ENCODE assay signal across 15 mouse cellular contexts in the genomic region with DNA sequence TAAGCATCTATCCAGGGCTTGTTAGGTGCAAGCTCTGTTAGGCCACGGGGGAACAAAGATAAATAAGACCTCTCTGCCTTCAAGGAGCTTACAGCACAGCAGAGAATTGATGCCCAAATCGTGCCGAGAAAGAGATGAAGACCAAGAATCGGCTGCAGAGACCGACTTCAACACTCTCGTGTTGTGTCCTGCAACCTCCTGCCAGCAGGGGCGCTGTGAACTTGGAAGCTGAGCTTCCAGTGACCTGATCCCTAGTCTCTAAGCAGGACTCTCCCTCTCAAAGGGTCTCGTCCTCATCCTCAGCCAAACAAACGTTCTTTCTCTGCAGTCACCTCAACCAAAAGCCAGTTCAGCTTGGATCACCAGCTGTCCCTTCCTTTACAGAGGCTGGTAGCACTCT. TPM values are rescaled to one million over a fixed set of nuclear protein-coding genes. Genes with fewer than 3 reads are reported as not detected.
DNase-seq lines count a peak whose midpoint lies in the region; ATAC-seq and TF ChIP-seq lines count a peak whose summit lies in the region.
"Had no signal": no experiment of that assay in that cellular context is flagged by ENCODE, and none has a peak within 500 bp of the region (broad histone marks: within the 10 kb centered on the region; RNA-seq: fewer than 3 reads in every experiment).

No protein-coding gene starts in this region.

- no peak for TF ChIP-seq POLR2A in ES-Bruce4 (IDR thresholded peaks at IDR 0.05; ENCODE audit: insufficient read depth, low read length)

- H3K27me3 ChIP-seq in heart, postnatal 0 days (ENCODE audit: control insufficient read depth, insufficient read depth, low read length) = peaks cover 23% of the 10 kb centered on the region
- peaks cover 9% of the 10 kb centered on the region; the same call in 1 of the 2 replicates for H3K27me3 ChIP-seq in lung, embryonic 14.5 days (ENCODE audit: insufficient read depth, low read length)
- H3K27me3 ChIP-seq in ES-Bruce4 (ENCODE audit: control insufficient read depth, insufficient read depth, low read length, poor library complexity, severe bottlenecking) = no peaks in the 10 kb centered on the region

- H3K9ac ChIP-seq in heart, postnatal 0 days (replicated peaks; ENCODE audit: low read depth, low read length) = no peak overlapping the region
- H3K9ac ChIP-seq in lung, embryonic 14.5 days = no peak overlapping the region
- no peak overlapping the region for H3K9ac ChIP-seq in ES-Bruce4 (ENCODE audit: low read depth, poor library complexity, severe bottlenecking)
- H3K9ac ChIP-seq: embryonic facial prominence, embryonic 12.5 days; hindbrain, embryonic 12.5 days; limb, embryonic 15.5 days; midbrain, embryonic 12.5 days had no signal

- ATAC-seq in heart, postnatal 0 days (ENCODE audit: insufficient read depth, low read depth) = no peak
- ATAC-seq in lung, embryonic 14.5 days (ENCODE audit: insufficient read depth) = no peak
- ATAC-seq: forebrain, embryonic 14.5 days had no signal

- no peak overlapping the region for H3K4me2 ChIP-seq in heart, postnatal 0 days (ENCODE audit: low read depth, low read length)
- no peak overlapping the region for H3K4me2 ChIP-seq in lung, embryonic 14.5 days
- H3K4me2 ChIP-seq: embryonic facial prominence, embryonic 12.5 days; hindbrain, embryonic 12.5 days; limb, embryonic 15.5 days; midbrain, embryonic 12.5 days had no signal

- H3K9me3 ChIP-seq in heart, postnatal 0 days (replicated peaks; ENCODE audit: control insufficient read depth, low read length) = no peaks in the 10 kb centered on the region
- H3K9me3 ChIP-seq in lung, embryonic 14.5 days (ENCODE audit: low read depth, low read length) = no peaks in the 10 kb centered on the region
- H3K9me3 ChIP-seq in ES-Bruce4 (replicated peaks; ENCODE audit: control insufficient read depth, insufficient read depth, low read length, poor library complexity, severe bottlenecking) = no peaks in the 10 kb centered on the region
- H3K9me3 ChIP-seq: embryonic facial prominence, embryonic 12.5 days; hindbrain, embryonic 12.5 days; limb, embryonic 15.5 days; midbrain, embryonic 12.5 days had no signal

- H3K4me1 ChIP-seq in heart, postnatal 0 days (ENCODE audit: control insufficient read depth, insufficient read depth) = no peaks in the 10 kb centered on the region
- H3K4me1 ChIP-seq in lung, embryonic 14.5 days (ENCODE audit: insufficient read depth) = no peaks in the 10 kb centered on the region
- H3K4me1 ChIP-seq in ES-Bruce4 (ENCODE audit: control insufficient read depth, insufficient read depth, low read length) = no peaks in the 10 kb centered on the region
- H3K4me1 ChIP-seq: limb, embryonic 15.5 days; midbrain, embryonic 12.5 days had no signal

- DNase-seq in heart, postnatal 0 days (ENCODE audit: low spot score) = no peak
- no peak for DNase-seq in heart, adult 8-10 months (ENCODE audit: low spot score)
- DNase-seq in lung, embryonic 14.5 days = peak; percentile 14
- DNase-seq in lung, adult 18-20 months = no peak
- peak; percentile 27 for DNase-seq in retina, embryonic 14.5 days (ENCODE audit: low spot score)
- no peak for DNase-seq in left cerebral cortex, adult 11 months (ENCODE audit: low spot score)
- DNase-seq in embryo, embryonic 10 days (ENCODE audit: low spot score) = no peak
- DNase-seq: cerebellum, adult 18-20 months; heart, adult 18-20 months had no signal

- no peaks in the 10 kb centered on the region for H3K36me3 ChIP-seq in heart, postnatal 0 days (replicated peaks; ENCODE audit: control insufficient read depth, insufficient read depth, low read length)
- no peaks in the 10 kb centered on the region for H3K36me3 ChIP-seq in lung, embryonic 14.5 days (ENCODE audit: insufficient read depth)
- H3K36me3 ChIP-seq in ES-Bruce4 (ENCODE audit: control insufficient read depth, insufficient read depth, low read length, poor library complexity, severe bottlenecking) = no peaks in the 10 kb centered on the region
- H3K36me3 ChIP-seq: embryonic facial prominence, embryonic 12.5 days; hindbrain, embryonic 12.5 days; limb, embryonic 15.5 days; midbrain, embryonic 12.5 days had no signal

- H3K27ac ChIP-seq in heart, postnatal 0 days (ENCODE audit: low read depth) = no peak overlapping the region
- no peak overlapping the region for H3K27ac ChIP-seq in lung, embryonic 14.5 days (ENCODE audit: low read depth)
- H3K27ac ChIP-seq in ES-Bruce4 (ENCODE audit: insufficient read depth, low read length) = no peak overlapping the region
- H3K27ac ChIP-seq: embryonic facial prominence, embryonic 12.5 days; hindbrain, embryonic 12.5 days; limb, embryonic 15.5 days; midbrain, embryonic 12.5 days had no signal

- TF ChIP-seq EP300 in heart, postnatal 0 days (IDR thresholded peaks at IDR 0.05; ENCODE audit: low read depth) = no peak
- no peak for TF ChIP-seq EP300 in ES-Bruce4 (IDR thresholded peaks at IDR 0.05; ENCODE audit: insufficient read depth, low read depth, low read length)

- TF ChIP-seq CTCF in heart, postnatal 0 days (IDR thresholded peaks at IDR 0.05; ENCODE audit: low read depth) = 0 out of 2 replicates have a peak, but pooled peaks have one; percentile 7
- peak; percentile 39 for TF ChIP-seq CTCF in lung, embryonic 14.5 days (IDR thresholded peaks at IDR 0.05; ENCODE audit: low read depth)
- TF ChIP-seq CTCF in ES-Bruce4 (IDR thresholded peaks at IDR 0.05; ENCODE audit: low read depth, low read length) = peak; percentile 81

- H3K4me3 ChIP-seq in heart, postnatal 0 days (ENCODE audit: low read depth, low read length) = no peak overlapping the region
- no peak overlapping the region for H3K4me3 ChIP-seq in lung, embryonic 14.5 days (ENCODE audit: low read depth, low read length)
- H3K4me3 ChIP-seq in ES-Bruce4 (ENCODE audit: low read depth, low read length) = no peak overlapping the region
- H3K4me3 ChIP-seq: embryonic facial prominence, embryonic 12.5 days; hindbrain, embryonic 12.5 days; limb, embryonic 15.5 days; midbrain, embryonic 12.5 days had no signal

- WGBS in heart, postnatal 0 days = 63% methylated on average over 9 of the region's 9 CpGs
- WGBS in lung, embryonic 14.5 days = 71% methylated on average over 9 of the region's 9 CpGs

RNA-seq across cellular contexts. Expression of a gene that starts 7.8 kb away (rescaled TPM):
- 0.12 TPM in 1 of 2 replicates, not detected in the other for total RNA-seq in heart, postnatal 0 days (2014; rRNA removed; ENCODE audit: low replicate concordance)
- 0.36 and 0.51 TPM in 2 replicates for polyA plus RNA-seq in heart, postnatal 0 days (2015; fragmentation: Nextera tagmentation; extraction: Ambion mirVana)
- total RNA-seq in heart, adult 8-10 months (2022) = under 1 TPM in 2 of 4 experiments, not detected in 2; 0.09 to 0.60 TPM
- 0.72 and 0.97 TPM in 2 replicates for polyA plus RNA-seq in lung, embryonic 14.5 days (2014; fragmentation: Nextera tagmentation; extraction: Ambion mirVana)
- 10.3 and 12.7 TPM in 2 replicates for polyA plus RNA-seq in ES-Bruce4 (2011; ENCODE audit: insufficient read depth, insufficient read length, low read depth, missing spikeins)
- total RNA-seq: heart, adult 18-20 months had no signal

Comparison
In these comparisons a context has a peak if more than half of its experiments do, and no peak if none do; other contexts are left out.
1. DNase-seq: peak in lung, embryonic 14.5 days (single experiment) and retina, embryonic 14.5 days (single experiment); none in heart, postnatal 0 days (single experiment), heart, adult 8-10 months (single experiment), lung, adult 18-20 months (0 of 2), left cerebral cortex, adult 11 months (single experiment) and embryo, embryonic 10 days (single experiment).
2. CTCF ChIP-seq: peak in every context shown above with its lines; median percentile 81 in ES-Bruce4; 39 in lung, embryonic 14.5 days; 7 in heart, postnatal 0 days.